Mouse (Mus musculus) ovary, postnatal 10 days (tissue): ENCODE data around the gene Foxj3.
"Not testable (repeated sequence)": the region's sequence is repeated elsewhere in the genome, so short reads cannot be mapped to it uniquely, and the experiment has no call there.

ENCODE experiments used
- DNase-seq: peaks from one replicate; pipeline ENCODE4 v3.0.0; 2022; ENCODE audit warnings: low spot score

The Foxj3 gene

DNA sequence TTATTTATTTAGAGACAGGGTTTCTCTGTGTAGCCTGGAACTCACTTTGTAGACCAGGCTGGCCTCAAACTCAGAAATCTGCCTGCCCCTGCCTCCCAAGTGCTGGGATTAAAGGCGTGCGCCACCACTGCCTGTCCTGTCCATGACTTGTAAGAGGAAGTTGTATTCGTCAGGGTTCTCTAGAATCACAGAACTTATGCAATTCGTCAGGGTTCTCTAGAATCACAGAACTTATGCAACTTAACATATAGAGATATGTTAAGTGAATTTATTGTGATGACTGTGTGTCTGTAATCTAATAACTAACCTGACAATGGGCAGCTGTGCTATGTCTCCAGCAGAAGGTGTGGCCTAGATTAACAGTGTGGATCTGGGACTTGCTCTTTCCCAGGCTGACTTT lies at the start of gene Foxj3:
TSS of gene Foxj3 (plus strand) at position 390 of the 400 bp plus-strand sequence.
- DNase-seq, result not testable (repeated sequence)

DNA sequence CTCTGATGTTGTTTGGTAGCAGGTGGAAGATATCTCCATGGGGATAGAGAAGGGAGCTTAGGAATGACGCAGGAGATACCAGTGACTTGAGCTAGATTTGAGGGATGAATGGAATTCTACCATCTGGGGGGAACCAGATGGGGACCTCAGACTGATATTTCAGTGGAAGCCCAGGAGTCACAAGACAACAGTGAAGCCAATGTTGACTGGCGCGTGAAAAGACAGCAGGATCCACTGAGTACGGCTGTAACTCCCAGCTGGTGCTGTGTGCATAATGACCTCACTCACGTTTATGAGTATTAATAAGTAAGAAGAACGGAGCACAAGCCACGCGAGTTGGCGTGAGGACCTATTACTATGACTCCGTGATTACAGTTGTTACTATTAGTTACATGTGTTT lies 47.1 kb upstream of the Foxj3 start:
- DNase-seq, result no peak

DNA sequence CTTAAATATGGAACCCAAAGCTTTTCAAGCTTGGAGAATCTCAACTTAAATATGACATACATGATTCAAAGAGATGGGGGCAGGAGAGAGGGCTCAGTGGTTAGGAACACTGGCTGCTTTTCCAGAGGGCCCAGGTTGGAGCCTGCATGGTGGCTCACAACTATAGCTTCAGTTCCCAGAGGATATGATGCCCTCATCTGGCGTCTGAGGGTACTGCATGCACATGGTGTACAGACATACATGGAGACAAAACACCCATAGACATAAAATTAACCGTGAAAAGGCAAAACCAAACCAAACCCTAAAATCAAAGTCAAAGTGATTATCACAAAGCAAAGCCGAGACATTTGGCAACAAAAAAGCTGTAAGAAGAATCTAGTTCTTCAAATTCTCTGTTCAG lies 46.0 kb upstream of the Foxj3 start:
- no peak for DNase-seq

DNA sequence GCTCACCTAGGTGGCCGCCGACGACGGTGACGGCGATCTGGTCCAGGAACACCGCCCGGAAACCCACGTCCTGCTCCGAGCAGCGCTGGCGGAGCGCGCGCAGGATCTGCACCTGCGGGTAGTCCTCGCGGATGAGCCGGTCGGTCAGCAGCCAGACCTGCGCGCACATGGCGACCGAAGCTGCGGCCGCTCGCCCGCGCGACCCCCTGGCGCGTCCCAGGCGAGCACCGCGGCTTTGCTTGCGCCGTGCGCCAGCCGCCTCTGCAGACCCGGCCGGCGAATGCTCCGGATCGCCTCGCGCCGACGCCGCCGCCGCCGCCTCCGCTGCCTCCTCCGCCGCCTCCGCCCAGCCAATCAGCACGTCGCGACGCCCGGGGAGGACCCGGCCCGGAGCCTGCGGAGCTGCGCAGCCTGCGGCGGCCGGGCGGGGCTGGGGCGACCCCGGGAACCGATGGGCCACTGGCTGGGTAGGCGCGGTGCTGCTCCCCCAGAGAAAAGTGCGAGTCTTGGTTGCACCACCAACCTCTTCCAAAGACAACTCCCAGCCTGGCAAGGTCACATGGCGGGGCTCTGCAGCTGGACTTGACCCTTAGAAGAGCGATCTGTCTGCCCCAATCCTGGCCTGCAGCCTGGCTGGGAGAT lies 44.4 kb upstream of the Foxj3 start, which contains the start of gene Rimkla:
TSS of gene Rimkla (minus strand) at position 338 of the 642 bp plus-strand sequence.
- peak; percentile 24 for DNase-seq

DNA sequence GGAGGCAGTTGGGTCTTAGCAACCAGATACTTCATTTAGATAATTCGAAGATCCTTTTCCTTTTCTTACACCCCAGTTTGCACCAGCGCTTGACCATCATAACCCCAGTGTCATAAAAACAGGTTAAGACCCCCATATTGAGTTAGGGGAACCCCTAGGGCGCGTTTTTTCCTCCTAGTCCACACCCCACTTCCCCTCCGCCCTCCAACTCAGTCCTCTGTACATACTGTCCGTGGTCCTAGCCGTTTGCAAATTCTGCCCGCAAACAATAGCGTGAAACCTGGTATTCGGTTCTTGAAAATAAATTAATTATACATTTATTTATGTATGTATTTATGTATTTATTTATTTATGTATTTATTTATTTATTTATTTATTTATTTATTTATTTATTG lies 43.9 kb upstream of the Foxj3 start:
- DNase-seq, result no peak

DNA sequence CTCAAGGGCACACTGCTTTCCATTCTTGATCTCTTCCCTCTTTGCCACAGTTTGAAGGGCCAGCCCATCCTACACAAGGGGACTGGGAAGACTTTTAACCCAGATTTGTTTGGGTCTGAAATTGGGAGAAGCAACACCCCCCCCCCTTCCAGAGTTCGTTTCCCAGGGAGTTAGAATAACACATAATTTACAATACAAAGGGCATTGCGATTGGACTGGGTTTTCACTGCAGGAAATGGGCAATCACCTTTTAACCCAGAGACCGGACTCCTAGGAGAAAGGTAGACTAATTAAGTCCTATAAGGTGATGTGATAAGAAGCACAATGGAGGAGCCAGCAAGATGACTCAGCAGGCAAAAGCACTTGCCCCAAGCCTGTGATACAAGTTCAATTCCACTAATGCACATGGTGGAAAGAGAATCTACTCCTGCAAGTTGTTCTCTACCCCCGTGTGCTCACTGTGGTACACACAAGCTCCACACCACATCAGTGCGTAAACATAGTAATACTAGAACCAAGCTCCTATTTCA lies 38.4 kb upstream of the Foxj3 start:
- DNase-seq, result no peak

DNA sequence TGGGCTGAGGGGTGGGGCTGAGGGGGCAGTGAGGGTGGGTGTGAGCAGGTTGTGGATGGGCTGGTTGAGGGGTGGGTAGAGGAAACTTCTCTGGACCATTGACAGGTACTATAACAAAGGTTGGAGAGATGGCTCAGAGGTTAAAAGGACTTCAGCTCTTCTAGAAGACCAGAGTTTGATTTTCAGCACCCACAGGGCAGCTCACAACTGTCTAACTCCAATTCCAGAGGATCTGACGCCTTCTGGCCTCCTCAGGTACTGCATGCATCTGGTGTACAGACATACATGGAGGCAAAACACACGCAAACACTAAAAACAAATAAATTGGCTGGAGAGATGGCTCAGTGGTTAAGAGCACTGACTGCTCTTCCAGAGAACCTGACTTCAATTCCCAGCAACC lies 25.2 kb upstream of the Foxj3 start:
- no peak for DNase-seq

DNA sequence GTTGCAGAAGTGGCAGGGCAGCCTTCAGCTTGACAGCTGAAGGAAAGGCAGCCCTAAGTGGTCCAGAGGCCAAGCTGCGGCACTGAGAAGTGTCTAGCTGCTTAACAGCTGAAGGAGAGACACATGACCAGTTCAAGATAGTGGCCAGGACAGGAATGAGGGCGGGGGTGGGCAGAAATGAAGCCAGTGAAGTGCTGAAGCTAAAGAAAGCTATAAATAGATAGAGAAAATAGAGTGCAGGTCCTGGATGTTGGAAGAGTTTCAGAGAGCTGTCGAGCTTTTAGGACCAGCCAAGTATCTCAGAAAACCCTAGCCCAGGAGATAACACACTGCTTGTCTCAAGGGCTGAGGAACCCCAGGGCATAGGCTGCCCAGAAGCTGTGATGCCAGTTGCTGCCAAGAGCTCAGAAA lies 24.1 kb upstream of the Foxj3 start:
- DNase-seq, result no peak

DNA sequence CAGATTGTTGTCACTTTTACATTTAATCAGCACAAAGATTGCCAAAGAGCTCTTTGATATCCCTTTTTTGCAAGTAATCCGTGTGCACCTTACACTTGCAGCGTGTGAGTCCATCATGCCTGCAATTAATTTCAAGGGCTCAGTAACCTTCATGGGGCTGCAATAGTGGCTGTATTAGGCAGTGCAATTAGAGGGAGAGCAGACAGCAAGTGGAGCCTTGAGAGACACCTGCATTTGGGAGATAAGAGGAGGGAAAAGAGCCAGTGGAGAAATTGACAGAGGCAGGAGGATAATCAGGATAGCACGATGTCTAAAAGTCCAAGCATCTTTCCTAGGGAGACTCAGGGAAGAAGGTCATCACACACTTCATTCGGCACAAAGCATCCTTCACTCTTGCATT lies 13.2 kb upstream of the Foxj3 start:
- DNase-seq, result no peak

DNA sequence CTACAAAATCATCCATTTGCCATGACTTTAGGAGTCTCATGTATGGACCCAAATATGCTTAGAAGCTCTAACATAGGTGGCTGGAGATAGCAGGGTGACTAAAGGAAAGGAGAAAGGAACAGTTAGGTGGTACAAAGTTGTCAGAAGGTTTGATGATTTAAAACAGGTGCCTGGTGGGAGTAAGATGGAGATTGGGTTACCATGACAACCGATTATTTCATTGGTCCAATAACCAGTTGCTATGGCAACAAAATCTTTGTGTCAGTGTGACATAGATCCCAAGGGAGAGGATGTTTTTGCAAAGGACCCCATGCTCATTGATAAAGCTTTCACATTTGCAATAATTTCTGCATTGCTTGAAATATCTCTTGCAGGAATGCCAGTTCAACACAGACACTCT lies 12.8 kb upstream of the Foxj3 start:
- no peak for DNase-seq

DNA sequence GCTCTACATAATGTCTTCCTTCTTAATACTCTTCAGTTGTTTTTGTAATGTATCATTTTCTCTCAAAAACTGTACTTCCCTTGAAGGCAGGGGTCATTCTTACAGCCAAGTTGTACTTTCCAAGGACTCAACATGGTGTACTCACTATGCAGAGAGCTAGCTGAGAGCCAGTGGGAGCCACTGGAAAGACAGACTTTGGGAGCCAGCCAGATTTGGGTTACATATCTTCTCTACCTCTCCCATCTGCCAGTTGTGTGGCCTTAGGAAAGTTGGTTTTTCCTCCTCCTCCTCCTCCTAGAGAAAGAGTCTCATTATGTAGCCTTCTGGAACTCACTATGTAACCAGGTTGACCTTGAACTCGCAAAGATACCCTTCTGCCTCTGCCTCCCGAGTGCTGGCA lies 12.3 kb upstream of the Foxj3 start:
- no peak for DNase-seq

DNA sequence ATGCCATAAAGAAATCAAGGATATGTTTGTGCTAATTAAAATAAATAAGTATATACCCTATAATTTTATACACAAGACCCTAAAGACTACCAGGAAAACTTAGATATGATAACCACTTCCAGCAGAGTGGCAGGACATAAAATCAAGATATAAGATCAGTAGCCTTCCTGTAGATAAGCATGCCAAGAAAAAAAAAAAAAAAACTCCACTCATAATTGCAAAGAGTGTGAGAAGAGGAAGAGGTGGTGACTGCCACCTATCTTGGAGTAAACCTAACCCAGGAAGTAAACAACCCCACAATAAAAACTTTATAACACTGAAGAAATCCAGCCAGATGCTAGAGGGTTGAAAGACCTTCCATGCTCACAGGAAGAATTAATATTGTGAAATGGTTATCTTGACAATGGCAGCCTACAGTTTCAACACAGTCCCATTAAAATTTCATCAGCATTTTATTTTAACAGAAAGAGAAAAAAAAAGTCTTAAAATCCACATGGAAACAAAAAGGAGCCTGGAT lies 10.4 kb upstream of the Foxj3 start:
- no peak for DNase-seq

DNA sequence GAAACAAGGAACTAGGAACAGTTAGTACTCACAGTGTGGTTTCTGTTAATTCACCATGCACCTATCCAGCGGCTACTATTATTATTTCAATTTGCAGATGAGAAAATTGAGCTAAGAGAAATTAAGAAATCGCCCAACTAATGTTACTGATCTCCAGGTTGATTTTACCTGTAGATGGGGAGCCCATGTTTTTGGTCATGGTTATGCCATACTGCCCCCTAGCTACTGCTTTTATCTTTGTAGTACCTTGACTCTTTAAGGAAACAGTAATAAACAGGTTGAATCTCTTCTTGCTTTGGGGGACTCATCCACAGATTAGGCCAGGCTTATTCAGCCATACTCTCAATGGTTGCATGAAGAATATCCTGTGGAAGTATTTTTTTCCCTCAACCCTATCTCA lies 5.0 kb upstream of the Foxj3 start:
- no peak for DNase-seq

DNA sequence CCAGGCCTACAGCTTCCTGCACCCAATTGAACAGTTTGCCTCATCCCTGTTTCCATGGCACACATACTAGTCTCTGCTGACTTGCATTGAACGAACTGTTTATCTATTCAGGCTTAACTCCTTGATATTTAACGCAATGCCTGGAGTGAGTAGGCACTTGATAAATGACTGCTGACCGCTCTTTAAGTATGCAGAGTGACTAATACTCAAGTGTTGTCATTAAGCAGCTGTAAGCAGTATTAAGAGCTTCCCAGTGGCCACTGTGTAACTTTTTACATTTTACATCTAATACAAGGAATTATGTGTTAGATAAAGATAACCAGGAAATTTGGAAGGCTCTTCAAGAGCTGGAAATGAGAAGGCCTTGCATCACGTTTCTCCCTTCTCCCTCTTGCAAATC lies 1.7 kb upstream of the Foxj3 start:
- no peak for DNase-seq

DNA sequence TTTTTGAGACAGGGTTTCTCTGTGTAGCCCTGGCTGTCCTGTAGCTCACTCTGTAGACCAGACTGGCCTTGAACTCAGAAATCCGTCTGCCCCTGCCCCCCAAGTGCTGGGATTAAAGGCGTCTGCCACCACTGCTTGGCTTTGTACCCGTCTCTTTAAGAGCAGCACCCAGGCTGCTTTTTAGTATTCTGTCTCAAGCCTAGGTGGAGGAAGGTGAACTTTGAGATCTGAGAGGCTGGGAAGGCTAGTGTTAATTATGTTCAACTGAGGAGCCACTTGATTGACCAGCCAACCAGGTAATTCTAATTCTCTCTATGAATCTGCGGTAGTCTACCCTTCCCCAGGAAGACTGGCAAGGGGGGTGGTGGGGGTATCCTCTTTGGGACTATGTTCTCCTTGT lies 632 bp downstream of the Foxj3 start:
- DNase-seq, result no peak

DNA sequence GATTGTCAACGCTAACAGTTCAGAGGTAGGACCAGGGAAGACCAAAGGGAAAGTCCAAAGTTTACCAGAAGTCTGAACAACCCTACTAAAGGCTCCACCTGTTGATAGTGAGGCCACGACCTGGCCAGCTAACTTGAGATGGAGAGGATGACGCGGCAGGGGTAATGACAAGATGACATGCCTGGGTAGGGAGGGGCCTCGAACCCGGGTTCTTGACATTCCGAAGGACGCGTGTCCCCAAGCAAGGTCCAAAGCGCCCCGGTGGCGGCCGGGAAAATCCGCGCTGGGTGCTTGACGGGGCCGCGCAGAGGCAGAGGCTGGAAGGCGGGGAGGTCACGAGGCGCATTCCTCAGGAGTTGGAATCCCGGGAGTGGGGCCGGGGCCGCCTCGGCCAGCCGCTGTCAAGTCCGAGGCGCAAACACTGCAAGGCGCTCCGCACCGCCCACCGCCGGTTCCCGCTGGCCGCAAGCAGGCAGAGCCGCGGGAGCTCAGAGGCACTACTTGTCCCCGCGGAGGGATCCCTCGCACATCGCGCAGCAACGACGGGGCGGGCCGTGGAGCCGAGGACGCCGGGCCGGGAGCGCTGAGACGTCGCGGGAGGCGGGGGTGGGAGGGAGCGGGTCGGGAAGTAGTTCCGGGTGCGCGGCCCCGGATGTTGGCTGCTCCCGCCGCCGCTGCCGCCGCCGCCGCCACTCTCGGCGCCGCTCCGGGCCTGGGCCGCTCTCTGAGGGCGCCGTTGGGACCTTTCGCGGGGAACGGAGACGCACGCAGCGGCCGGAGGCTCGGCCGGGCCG lies 2.4 kb downstream of the Foxj3 start, which contains the start of gene Frg2f1:
TSS of gene Frg2f1 (minus strand) at position 499 of the 794 bp plus-strand sequence.
- peak; percentile 97 for DNase-seq

DNA sequence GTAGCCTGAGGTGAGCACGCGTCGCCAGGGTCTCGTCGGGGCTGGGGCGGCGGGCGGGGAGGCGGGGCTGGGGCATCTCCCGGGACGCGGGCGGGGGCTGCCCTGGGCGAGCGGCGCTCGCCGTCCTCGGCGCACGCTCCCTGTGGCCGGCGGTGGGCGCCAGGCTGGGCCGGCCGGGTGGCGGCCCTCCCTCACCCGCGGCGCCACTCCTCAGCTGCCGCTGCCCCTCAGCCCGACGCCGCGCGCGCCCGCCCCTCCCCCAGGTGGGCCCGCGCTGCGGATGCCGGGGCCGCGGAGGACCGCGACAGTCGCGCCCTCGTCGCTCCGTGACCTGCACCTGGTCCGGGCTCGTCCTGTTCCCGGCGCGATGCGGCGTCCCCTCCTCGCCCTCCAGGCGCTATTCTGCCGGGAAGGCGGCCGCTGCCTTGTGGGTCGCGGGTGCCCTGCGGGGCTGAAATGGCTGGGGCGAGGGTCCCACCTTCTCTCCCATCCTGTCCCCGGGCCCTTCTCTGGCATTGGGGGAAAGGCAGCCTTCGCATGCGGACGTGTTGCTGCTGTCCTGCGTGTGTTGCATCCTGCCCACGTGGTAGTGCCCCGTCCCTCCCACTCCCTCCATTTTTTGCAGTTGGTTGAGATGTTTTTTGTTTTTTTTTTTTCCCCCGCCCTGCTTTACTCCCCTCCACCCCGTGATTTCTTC lies 3.2 kb downstream of the Foxj3 start:
- peak; percentile 33 for DNase-seq

DNA sequence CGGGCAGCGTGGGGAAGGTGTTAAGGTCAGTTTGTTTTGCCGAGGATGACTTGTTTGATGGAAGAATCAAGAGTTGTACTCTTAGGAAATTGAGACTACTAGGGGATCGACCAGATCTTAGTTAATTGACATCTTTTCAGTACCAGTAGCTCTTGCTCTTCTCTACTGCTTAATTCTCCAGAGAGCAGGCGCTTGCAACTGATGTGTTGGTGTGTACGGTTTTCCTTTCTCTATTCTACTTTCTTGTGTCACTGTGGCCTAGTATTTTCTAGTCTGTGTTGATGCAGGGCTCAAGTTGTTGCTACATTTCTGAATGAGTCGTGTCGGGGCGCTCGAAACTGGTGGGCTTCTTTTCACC lies 3.7 kb downstream of the Foxj3 start:
- DNase-seq, result no peak

DNA sequence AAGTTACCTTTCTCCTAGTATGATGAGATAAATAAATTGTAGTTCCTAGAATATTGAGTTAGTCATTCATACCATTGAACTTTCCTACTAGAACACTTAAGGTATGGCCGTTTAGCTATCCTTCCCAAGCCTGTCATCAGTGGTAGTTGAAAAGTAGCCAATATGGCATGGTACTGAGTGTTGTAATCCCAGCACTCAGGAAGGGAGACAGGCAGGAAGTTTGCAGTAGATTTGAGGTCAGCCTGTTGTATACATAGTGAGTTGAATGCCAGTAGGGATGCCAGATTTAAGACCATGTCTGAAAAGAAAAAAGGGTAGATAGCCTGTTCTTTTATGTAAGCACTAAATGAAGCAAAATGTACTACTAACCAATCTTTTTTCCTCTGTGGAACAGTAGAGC lies 14.1 kb downstream of the Foxj3 start:
- no peak for DNase-seq

DNA sequence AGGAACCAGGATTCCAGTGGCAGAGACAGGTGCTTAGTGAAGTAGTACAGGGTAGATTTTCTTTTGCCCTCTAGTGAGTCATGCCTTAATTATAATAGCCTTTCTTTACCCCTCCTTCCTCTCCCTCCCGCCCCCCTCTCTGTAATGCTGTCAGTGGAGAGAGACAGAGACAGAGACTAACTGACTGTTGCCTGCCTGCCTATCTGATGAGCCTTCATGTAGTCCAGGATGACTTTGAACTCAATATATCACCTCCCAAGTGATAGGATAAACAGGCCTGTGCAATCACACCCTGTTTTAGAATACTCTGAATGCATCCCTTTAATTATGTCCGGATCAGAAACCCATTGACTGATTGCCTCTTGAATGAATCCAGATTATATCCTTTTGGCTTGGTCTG lies 18.7 kb downstream of the Foxj3 start:
- no peak for DNase-seq

DNA sequence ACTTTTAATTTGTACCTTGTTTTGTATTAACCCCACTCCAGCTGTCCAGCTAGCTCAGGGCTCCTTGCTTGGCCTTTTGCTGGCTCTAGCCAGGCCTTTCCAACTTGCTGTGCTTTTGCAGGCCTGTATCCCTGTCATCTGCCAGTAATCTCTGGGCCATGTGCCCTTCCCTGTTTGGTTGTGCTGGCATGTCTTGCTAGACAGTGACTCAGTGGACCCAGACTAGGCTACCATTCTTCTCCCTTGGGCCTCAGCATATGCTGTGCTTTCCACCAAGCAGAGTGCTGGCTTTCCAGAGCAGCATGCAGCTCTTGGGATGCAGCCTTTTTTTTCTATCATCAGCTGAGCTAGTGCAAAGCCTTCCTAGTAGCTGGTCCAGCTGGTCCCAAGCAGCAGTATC lies 26.3 kb downstream of the Foxj3 start:
- DNase-seq, result no peak

DNA sequence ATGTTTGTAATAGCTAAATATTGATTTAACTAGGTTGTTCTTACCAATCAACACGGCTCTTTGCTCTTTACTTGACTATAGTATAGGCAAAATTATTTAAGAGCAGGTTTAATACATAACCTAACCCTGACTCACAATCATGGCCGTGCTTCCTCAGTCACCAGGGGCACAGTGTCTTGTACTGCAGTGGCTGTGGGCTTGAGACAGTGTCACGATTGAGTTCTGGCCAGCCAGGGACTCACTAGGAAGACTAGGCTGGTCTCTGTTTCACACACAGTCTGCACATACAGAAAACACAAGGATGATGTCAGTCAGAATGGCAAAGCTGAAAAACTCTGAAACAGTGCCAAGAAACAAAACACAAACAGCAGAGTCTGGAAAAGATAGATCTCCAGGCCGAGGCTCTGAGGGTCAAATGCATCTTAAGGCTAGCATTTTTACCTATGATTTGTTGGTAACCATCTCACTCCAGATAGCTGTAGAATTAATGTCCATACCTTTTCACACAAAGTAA lies 29.6 kb downstream of the Foxj3 start:
- no peak for DNase-seq
